Mouse (Mus musculus): Measurements from ENCODE around the gene Wwp2.

The Wwp2 gene

GRCm38 (mm10) chr8:107435962-107436831 lies at the start of gene Wwp2:
Gene Wwp2 (plus strand): TSS chr8:107436365.
- DNase-seq (ENCODE audit: low spot score in 2 of 2) = peak; percentile 70 to 74

- DNase-seq (ENCODE audit: low spot score in 2 of 2) = no peak
Measured at GRCm38 (mm10) chr8:107386642-107387041, 49.5 kb upstream of the Wwp2 start.

DNA sequence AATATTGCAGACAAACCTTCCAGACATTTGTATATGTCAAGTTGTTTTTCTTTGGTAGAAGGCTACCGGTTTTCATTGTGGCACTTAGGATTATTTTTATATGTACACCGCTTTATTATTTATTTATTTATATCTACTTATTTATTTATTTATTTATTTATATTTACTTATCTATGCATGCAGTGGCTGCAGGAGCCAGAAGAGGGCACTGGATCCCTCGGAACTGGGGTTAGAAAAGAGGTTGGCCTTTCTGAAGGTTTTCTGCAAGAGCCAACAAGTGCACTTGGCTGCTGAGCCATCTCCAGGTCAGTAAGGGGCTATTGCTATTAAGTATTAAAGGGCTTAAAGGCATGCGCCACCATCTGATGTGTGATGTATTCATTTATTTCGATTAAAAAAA lies 48.3 kb upstream of the Wwp2 start:
- no peak for DNase-seq (ENCODE audit: low spot score in 2 of 2)

DNA sequence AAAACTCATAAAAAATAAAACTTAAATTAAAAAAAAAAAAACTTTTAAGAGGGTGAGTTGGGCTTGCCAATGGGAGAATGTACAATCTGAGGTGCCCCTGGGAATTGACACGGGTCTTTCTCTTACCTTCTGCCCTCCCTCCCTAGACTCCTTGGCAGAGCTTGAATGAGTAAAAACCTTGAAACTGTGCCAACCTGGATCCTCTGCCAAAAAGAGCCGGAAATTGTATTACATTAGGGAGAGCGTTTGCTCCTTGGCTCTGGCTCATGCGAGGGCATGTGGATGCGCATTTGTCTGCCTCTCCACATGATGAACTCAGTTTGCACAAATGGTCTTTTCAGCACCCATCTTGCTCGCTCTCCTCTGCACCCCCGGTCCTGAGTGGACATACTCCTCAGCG lies 46.6 kb upstream of the Wwp2 start:
- DNase-seq (ENCODE audit: low spot score in 2 of 2) = peak in 1 of 2 experiments; percentile 53

GRCm38 (mm10) chr8:107390476-107391135 lies 45.6 kb upstream of the Wwp2 start:
- DNase-seq (ENCODE audit: low spot score in 2 of 2) = no peak

GRCm38 (mm10) chr8:107391136-107391516 lies 45.0 kb upstream of the Wwp2 start:
- no peak for DNase-seq (ENCODE audit: low spot score in 2 of 2)

- DNase-seq (ENCODE audit: low spot score in 2 of 2) = no peak
Measured at GRCm38 (mm10) chr8:107395397-107395796, 40.8 kb upstream of the Wwp2 start.

- no peak for DNase-seq (ENCODE audit: low spot score in 2 of 2)
Measured at GRCm38 (mm10) chr8:107396106-107396670, 40.0 kb upstream of the Wwp2 start.

GRCm38 (mm10) chr8:107397665-107398064 lies 38.5 kb upstream of the Wwp2 start:
- DNase-seq (ENCODE audit: low spot score in 2 of 2) = no peak

GRCm38 (mm10) chr8:107399495-107399894 lies 36.7 kb upstream of the Wwp2 start:
- no peak for DNase-seq (ENCODE audit: low spot score in 2 of 2)

DNA sequence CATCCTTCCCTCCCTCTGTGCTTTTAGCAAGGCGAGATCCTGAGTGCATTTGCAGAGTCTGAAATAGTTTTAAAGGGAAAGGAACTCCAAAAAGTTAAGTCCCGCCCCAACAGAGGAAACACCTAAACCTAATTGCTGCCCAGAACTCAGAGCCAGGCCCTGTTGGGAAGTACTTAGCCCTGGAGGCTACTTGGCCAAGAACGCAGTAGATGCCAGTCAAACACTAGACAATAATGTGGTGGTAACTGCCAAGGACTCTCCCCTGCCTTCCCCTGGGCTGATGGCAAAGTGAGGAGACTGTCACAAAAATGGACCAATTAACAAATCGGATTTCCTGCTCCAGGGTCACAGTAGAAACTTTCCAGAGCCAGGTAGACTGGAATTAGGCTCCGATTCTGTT lies 34.3 kb upstream of the Wwp2 start:
- DNase-seq (ENCODE audit: low spot score in 2 of 2) = no peak

DNA sequence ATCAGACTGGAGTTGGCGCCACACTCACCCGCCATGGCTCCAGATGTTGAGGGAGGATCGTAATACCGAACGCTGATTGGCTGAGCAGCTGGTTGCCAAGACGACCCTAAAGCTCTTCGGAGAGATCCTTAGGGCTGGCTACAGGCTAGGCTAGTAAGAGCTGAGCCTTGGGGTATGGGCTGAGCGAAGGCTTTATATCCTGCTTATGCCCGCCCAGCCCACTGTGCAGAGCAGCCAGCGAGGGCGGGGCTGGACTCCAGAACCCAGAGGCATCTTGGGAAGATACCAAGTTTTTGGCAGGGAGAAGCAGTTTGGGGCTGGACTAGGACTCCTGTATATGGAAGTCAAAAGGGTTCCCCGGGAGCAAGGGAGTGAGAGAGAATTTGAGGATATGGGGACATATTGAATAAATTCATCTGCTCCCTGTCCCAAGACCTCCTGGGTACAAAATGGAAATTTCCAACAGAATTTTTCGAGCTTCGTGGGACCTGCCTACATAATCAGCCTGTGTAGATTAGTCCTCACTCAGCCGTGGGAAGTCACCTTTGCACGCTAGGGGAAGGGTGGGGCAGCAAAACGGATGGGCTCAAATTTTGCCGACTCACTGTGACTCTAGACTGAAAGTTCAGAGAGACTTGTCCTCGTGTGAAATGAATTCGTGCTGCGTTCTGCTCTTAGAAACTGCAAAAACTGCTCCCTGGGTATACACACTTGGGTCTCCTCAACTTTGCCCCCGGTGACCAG lies 33.0 kb upstream of the Wwp2 start, which contains the start of gene Nqo1:
TSS of gene Nqo1 (minus strand) at position 169 of the 744 bp plus-strand sequence.
- peak; percentile 83 to 84 for DNase-seq (ENCODE audit: low spot score in 2 of 2)

GRCm38 (mm10) chr8:107404057-107404456 lies 32.1 kb upstream of the Wwp2 start:
- no peak for DNase-seq (ENCODE audit: low spot score in 2 of 2)

GRCm38 (mm10) chr8:107405935-107406334 lies 30.2 kb upstream of the Wwp2 start:
- DNase-seq (ENCODE audit: low spot score in 2 of 2) = no peak

- no peak for DNase-seq (ENCODE audit: low spot score in 2 of 2)
Measured at GRCm38 (mm10) chr8:107411391-107411790, 24.8 kb upstream of the Wwp2 start.

GRCm38 (mm10) chr8:107412552-107412951 lies 23.6 kb upstream of the Wwp2 start:
- DNase-seq (ENCODE audit: low spot score in 2 of 2) = no peak

DNA sequence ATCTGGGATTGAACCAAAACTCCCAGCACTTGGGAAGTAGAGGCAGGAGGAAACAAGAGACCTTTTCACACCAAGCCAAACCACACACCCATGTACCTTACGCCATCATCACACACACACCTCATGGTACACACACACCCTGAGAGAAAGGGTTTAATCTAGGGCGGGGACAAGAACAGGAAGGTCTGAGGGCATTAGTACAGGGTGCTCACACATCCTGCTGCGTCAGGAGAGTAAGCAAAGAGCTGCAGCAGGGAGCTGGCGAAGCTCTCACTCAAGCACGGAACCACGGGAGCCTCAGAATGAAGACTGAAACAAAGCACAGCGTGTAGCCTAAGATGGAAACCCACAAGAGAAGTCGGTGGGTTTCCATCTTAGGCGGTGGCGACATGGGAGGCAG lies 22.3 kb upstream of the Wwp2 start:
- no peak for DNase-seq (ENCODE audit: low spot score in 2 of 2)

DNA sequence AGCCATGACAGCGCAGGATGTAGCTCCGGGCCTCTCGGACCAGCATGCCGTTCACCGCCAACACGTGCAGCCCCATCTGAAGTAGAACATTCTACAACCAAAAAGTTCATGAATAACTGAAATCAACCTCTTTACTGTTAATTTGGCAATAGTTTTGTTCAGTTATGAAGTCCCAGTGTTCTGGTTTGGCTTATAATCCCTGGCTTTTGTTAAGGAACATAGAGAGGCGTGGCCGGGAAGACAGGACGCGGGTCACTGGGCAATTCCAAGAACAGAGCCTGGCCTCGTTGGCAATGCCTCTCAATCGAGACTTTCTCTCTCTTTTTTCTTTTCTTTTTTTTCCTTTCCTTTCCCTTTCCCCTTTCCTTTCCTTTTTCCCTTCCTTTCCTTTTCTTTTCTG lies 19.2 kb upstream of the Wwp2 start:
- DNase-seq (ENCODE audit: low spot score in 2 of 2) = no peak

DNA sequence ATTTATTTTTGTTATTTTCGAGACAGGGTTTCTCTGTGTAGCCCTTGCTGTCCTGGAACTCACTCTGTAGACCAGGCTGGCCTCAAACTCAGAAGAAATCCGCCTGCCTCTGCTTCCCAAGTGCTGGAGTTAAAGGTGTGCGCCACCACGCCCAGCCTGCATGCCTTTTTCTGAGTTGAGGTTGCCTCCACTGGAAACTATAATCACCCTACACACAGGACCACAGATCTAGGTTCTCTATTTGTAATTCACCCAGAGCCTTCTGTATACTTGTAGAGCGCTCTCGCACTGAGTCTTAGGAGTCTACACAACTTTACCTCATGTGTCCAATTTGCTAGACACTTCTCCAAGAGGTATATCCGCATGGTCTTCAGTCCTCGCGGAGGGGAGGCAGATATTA lies 12.0 kb upstream of the Wwp2 start:
- no peak for DNase-seq (ENCODE audit: low spot score in 2 of 2)

- peak; percentile 94 to 98 for DNase-seq (ENCODE audit: low spot score in 2 of 2)
Measured at GRCm38 (mm10) chr8:107424597-107425229, 11.5 kb upstream of the Wwp2 start, which contains the start of gene Nob1. Gene Nob1 (minus strand): TSS chr8:107425051.

GRCm38 (mm10) chr8:107425230-107425597 lies 11.0 kb upstream of the Wwp2 start:
- DNase-seq (ENCODE audit: low spot score in 2 of 2) = no peak

- DNase-seq (ENCODE audit: low spot score in 2 of 2) = no peak
Measured at GRCm38 (mm10) chr8:107430821-107431220, 5.3 kb upstream of the Wwp2 start.

All from urinary bladder, postnatal 4 days (tissue).